14 mouse cellular contexts compared by ENCODE assay signal in the genomic region with DNA sequence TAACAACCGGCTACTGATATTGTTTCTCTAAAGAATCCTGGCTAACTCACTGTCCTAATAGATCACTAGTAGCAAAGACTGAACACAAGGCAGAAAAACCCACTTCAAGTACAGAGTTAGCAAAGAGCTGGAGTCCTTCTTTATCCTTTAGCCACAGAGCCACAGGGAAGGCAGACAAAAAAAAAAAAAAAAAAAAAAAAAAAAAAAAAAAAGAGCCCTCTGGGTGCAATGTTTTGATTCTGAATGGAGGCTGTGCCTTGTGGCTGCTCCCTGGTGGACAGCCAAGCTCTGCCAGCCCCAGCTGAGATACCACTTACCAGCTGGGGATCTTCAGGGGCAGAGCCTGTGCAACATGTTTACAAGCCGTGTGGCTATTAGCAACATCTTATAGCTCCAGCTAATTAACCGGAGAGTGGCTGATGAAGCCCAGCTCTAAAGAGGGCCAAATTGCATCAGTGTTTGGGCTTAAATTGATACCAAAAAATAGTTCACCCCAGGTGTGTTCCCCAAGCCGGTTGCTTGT. TPM values are rescaled to one million over a fixed set of nuclear protein-coding genes. Genes with fewer than 3 reads are reported as not detected.
"Had no signal": no experiment of that assay in that cellular context is flagged by ENCODE, and none has a peak within 500 bp of the region (broad histone marks: within the 10 kb centered on the region; RNA-seq: fewer than 3 reads in every experiment).

No protein-coding gene starts in this region.

- H3K27me3 ChIP-seq: intestine, embryonic 15.5 days; limb, embryonic 12.5 days; stomach, embryonic 15.5 days had no signal

- H3K36me3 ChIP-seq: intestine, embryonic 15.5 days; kidney, embryonic 15.5 days; limb, embryonic 12.5 days; midbrain, embryonic 10.5 days; midbrain, embryonic 15.5 days; neural tube, embryonic 13.5 days; stomach, embryonic 15.5 days had no signal

- H3K27ac ChIP-seq: intestine, embryonic 15.5 days; kidney, embryonic 15.5 days; limb, embryonic 12.5 days; midbrain, embryonic 10.5 days; midbrain, embryonic 15.5 days; neural tube, embryonic 13.5 days; stomach, embryonic 15.5 days had no signal

- H3K4me1 ChIP-seq: intestine, embryonic 15.5 days; kidney, embryonic 15.5 days; limb, embryonic 12.5 days; stomach, embryonic 15.5 days had no signal

- H3K4me3 ChIP-seq: intestine, embryonic 15.5 days; kidney, embryonic 15.5 days; limb, embryonic 12.5 days; midbrain, embryonic 10.5 days; midbrain, embryonic 15.5 days; neural tube, embryonic 13.5 days; stomach, embryonic 15.5 days had no signal

- H3K4me2 ChIP-seq: intestine, embryonic 15.5 days; kidney, embryonic 15.5 days; limb, embryonic 12.5 days; midbrain, embryonic 15.5 days; neural tube, embryonic 13.5 days; stomach, embryonic 15.5 days had no signal

- H3K9me3 ChIP-seq: intestine, embryonic 15.5 days; kidney, embryonic 15.5 days; limb, embryonic 12.5 days; midbrain, embryonic 10.5 days; midbrain, embryonic 15.5 days; neural tube, embryonic 13.5 days; stomach, embryonic 15.5 days had no signal

- H3K9ac ChIP-seq: intestine, embryonic 15.5 days; kidney, embryonic 15.5 days; limb, embryonic 12.5 days; liver, postnatal 0 days; midbrain, embryonic 15.5 days; neural tube, embryonic 13.5 days; stomach, embryonic 15.5 days had no signal

- ATAC-seq: intestine, embryonic 15.5 days; liver, postnatal 0 days; midbrain, embryonic 15.5 days had no signal

- DNase-seq: kidney, adult 18-20 months; kidney, postnatal 14 days; liver, postnatal 0 days; thymus, adult 2 months; thymus, postnatal 25 days had no signal

RNA-seq across cellular contexts. Expression of a gene that starts 2.1 kb away (rescaled TPM):
- total RNA-seq: liver, adult 2 months had no signal
- polyA plus RNA-seq: limb, embryonic 12.5 days; liver, adult 2 months; liver, postnatal 0 days; midbrain, embryonic 10.5 days; spleen, adult 2 months had no signal
